Mouse (Mus musculus): ENCODE data around the gene Atp13a3. TPM values are rescaled to one million over a fixed set of nuclear protein-coding genes. Genes with fewer than 3 reads are reported as not detected.

Atp13a3 gene
- polyA plus RNA-seq, 1 experiment from 2014 or later: 14.1 TPM

- WGBS: 77% methylated on average over 5 of the region's 5 CpGs
Measured at GRCm38 (mm10) chr16:30427003-30427402, 21.2 kb upstream of the Atp13a3 start.

DNA sequence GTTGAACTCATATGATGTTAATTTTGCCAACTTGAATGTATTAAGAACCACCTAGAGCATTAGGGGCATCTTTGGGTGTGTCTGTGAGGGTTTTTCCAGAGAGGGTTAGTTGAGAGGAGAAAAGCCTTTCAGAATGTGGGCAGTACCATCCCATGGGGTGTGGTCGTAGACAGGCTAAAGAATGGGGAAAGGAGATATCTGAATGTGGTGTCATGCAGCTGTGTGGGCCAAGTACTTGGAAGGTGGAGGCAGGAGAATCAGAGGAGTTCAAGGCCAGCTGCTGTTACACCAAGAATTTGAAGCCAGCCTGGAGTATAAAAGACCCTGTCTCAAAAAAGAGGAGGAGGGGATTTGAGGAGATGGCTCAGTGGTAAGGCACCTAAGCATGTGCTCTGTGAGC lies 20.2 kb upstream of the Atp13a3 start:
- Histone ChIP-seq H3K27me3 (replicated peaks; ENCODE audit: control insufficient read depth, insufficient read depth, low read length) (no peaks in the 10 kb centered on the region), H3K4me2 (ENCODE audit: low read depth, low read length) (no peak overlapping the region), H3K4me3 (ENCODE audit: low read length) (no peak overlapping the region), H3K27ac (ENCODE audit: low read length) (no peak overlapping the region), H3K4me1 (ENCODE audit: control insufficient read depth, insufficient read depth, low read length) (peaks cover 11% of the 10 kb centered on the region), H3K9ac (ENCODE audit: low read depth, low read length) (no peak overlapping the region), H3K36me3 (ENCODE audit: control insufficient read depth, insufficient read depth, low read length) (no peaks in the 10 kb centered on the region), H3K9me3 (ENCODE audit: control insufficient read depth, low read length) (no peaks in the 10 kb centered on the region)
- WGBS: 75% methylated on average over 1 of the region's 1 CpGs
- ATAC-seq: no peak

More at GRCm38 (mm10) chr16:30427003-30427402, 21.2 kb upstream of the Atp13a3 start:
- no peak for ATAC-seq
- Histone ChIP-seq H3K9me3 (ENCODE audit: control insufficient read depth, low read length) (no peaks in the 10 kb centered on the region), H3K36me3 (ENCODE audit: control insufficient read depth, insufficient read depth, low read length) (no peaks in the 10 kb centered on the region), H3K27ac (ENCODE audit: low read length) (no peak overlapping the region), H3K4me1 (ENCODE audit: control insufficient read depth, insufficient read depth, low read length) (peaks cover 11% of the 10 kb centered on the region), H3K9ac (ENCODE audit: low read depth, low read length) (no peak overlapping the region), H3K4me2 (ENCODE audit: low read depth, low read length) (no peak overlapping the region), H3K27me3 (replicated peaks; ENCODE audit: control insufficient read depth, insufficient read depth, low read length) (no peaks in the 10 kb centered on the region), H3K4me3 (ENCODE audit: low read length) (no peak overlapping the region)

GRCm38 (mm10) chr16:30424053-30424452 lies 18.3 kb upstream of the Atp13a3 start:
- H3K4me2 ChIP-seq (ENCODE audit: low read depth, low read length): no peak overlapping the region
- no peak overlapping the region for H3K4me3 ChIP-seq (ENCODE audit: low read length)
- H3K9me3 ChIP-seq (ENCODE audit: control insufficient read depth, low read length): no peaks in the 10 kb centered on the region
- peak; percentile 85 for ATAC-seq
- H3K27me3 ChIP-seq (replicated peaks; ENCODE audit: control insufficient read depth, insufficient read depth, low read length): no peaks in the 10 kb centered on the region
- 55% methylated on average over 5 of the region's 5 CpGs for WGBS
- peaks cover 9% of the 10 kb centered on the region for H3K4me1 ChIP-seq (ENCODE audit: control insufficient read depth, insufficient read depth, low read length)
- H3K27ac ChIP-seq (ENCODE audit: low read length): peak overlapping the region; percentile 63
- H3K36me3 ChIP-seq (ENCODE audit: control insufficient read depth, insufficient read depth, low read length): no peaks in the 10 kb centered on the region
- H3K9ac ChIP-seq (ENCODE audit: low read depth, low read length): no peak overlapping the region

DNA sequence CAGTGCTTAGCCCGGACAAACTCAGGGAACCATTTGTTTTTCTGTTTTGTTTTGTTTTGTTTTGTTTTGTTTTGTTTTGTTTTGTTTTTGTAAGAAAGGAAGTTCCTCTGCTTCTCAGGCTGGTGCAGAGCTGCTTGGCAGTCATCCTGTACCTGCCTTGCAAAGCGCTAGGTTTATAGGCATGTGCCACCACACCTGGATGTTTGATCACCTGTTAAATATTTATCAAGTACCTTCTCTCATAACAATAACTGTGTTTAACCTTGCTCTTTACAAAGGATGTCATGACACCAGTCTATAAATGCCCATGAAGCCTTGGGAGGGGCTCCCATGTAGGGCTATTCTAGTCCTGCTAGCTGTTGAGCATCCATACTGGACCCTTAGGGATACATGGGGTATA lies 10.9 kb upstream of the Atp13a3 start:
- WGBS: 63% methylated on average over 2 of the region's 2 CpGs
- no peaks in the 10 kb centered on the region for H3K27me3 ChIP-seq (replicated peaks; ENCODE audit: control insufficient read depth, insufficient read depth, low read length)
- H3K27ac ChIP-seq (ENCODE audit: low read length): peak overlapping the region; percentile 25
- H3K4me2 ChIP-seq (ENCODE audit: low read depth, low read length): no peak overlapping the region
- peak; percentile 78 for ATAC-seq
- no peak overlapping the region for H3K9ac ChIP-seq (ENCODE audit: low read depth, low read length)
- H3K36me3 ChIP-seq (ENCODE audit: control insufficient read depth, insufficient read depth, low read length): no peaks in the 10 kb centered on the region
- H3K4me3 ChIP-seq (ENCODE audit: low read length): no peak overlapping the region
- no peaks in the 10 kb centered on the region for H3K9me3 ChIP-seq (ENCODE audit: control insufficient read depth, low read length)
- H3K4me1 ChIP-seq (ENCODE audit: control insufficient read depth, insufficient read depth, low read length): peaks cover 14% of the 10 kb centered on the region; the same call in 1 of the 2 replicates

DNA sequence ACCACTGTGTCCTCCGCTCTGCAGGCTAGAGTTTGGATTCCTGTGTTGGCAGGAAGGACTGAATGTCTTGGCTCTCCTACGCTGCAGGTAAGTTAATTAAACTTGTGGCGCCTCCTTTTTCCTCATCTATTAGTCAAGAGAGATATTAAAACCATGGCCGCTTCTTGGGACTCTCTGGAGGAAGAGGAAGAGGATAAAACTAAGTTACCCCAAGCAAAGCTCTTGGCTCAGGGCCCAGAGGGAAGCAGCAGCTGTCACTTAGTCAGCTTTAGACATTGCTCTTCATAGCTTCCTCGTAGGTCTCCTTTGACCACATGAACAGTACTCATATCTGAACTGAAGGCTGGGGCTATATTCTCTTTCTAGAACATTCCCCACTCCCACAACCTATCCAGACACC lies 10.5 kb upstream of the Atp13a3 start:
- H3K27ac ChIP-seq (ENCODE audit: low read length): peak overlapping the region; percentile 25
- WGBS: 51% methylated on average over 5 of the region's 5 CpGs
- no peak overlapping the region for H3K4me2 ChIP-seq (ENCODE audit: low read depth, low read length)
- ATAC-seq: peak; percentile 85
- no peak overlapping the region for H3K9ac ChIP-seq (ENCODE audit: low read depth, low read length)
- no peaks in the 10 kb centered on the region for H3K9me3 ChIP-seq (ENCODE audit: control insufficient read depth, low read length)
- peaks cover 14% of the 10 kb centered on the region; the same call in 1 of the 2 replicates for H3K4me1 ChIP-seq (ENCODE audit: control insufficient read depth, insufficient read depth, low read length)
- H3K36me3 ChIP-seq (ENCODE audit: control insufficient read depth, insufficient read depth, low read length): no peaks in the 10 kb centered on the region
- H3K4me3 ChIP-seq (ENCODE audit: low read length): no peak overlapping the region
- H3K27me3 ChIP-seq (replicated peaks; ENCODE audit: control insufficient read depth, insufficient read depth, low read length): no peaks in the 10 kb centered on the region

GRCm38 (mm10) chr16:30412680-30413079 lies 6.9 kb upstream of the Atp13a3 start:
- no peak overlapping the region for H3K9ac ChIP-seq (ENCODE audit: low read depth, low read length)
- H3K4me2 ChIP-seq (ENCODE audit: low read depth, low read length): no peak overlapping the region
- no peak overlapping the region for H3K27ac ChIP-seq (ENCODE audit: low read length)
- no peaks in the 10 kb centered on the region for H3K9me3 ChIP-seq (ENCODE audit: control insufficient read depth, low read length)
- no peak for ATAC-seq
- H3K4me1 ChIP-seq (ENCODE audit: control insufficient read depth, insufficient read depth, low read length): peaks cover 20% of the 10 kb centered on the region; the same call in 1 of the 2 replicates
- no peaks in the 10 kb centered on the region for H3K27me3 ChIP-seq (replicated peaks; ENCODE audit: control insufficient read depth, insufficient read depth, low read length)
- 68% methylated on average over 3 of the region's 3 CpGs for WGBS
- no peaks in the 10 kb centered on the region for H3K36me3 ChIP-seq (ENCODE audit: control insufficient read depth, insufficient read depth, low read length)
- H3K4me3 ChIP-seq (ENCODE audit: low read length): no peak overlapping the region

DNA sequence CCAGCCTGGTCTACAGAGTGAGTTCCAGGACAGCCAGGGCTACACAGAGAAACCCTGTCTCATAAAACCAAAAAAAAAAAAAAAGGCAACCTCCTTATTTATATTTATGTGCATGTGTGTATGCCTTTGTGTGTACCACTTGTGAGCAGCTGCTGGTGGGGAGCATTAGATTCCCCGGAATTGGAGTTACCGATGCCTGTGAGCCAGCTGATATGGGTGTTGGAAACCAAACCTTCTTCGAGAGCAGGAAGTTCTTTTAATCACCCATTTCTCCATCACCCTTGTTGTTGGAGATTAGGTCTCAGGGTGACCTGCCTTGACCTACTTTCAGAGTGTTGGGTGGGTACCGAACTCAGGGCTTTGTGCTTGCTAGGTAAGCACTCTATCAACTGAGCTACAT lies 5.1 kb upstream of the Atp13a3 start:
- Histone ChIP-seq H3K27me3 (replicated peaks; ENCODE audit: control insufficient read depth, insufficient read depth, low read length) (no peaks in the 10 kb centered on the region), H3K4me1 (ENCODE audit: control insufficient read depth, insufficient read depth, low read length) (peaks cover 8% of the 10 kb centered on the region; the same call in 1 of the 2 replicates), H3K9ac (ENCODE audit: low read depth, low read length) (no peak overlapping the region), H3K4me3 (ENCODE audit: low read length) (no peak overlapping the region), H3K9me3 (ENCODE audit: control insufficient read depth, low read length) (no peaks in the 10 kb centered on the region), H3K36me3 (ENCODE audit: control insufficient read depth, insufficient read depth, low read length) (no peaks in the 10 kb centered on the region), H3K4me2 (ENCODE audit: low read depth, low read length) (no peak overlapping the region), H3K27ac (ENCODE audit: low read length) (no peak overlapping the region)
- no peak for ATAC-seq
- 91% methylated on average over 4 of the region's 4 CpGs for WGBS

DNA sequence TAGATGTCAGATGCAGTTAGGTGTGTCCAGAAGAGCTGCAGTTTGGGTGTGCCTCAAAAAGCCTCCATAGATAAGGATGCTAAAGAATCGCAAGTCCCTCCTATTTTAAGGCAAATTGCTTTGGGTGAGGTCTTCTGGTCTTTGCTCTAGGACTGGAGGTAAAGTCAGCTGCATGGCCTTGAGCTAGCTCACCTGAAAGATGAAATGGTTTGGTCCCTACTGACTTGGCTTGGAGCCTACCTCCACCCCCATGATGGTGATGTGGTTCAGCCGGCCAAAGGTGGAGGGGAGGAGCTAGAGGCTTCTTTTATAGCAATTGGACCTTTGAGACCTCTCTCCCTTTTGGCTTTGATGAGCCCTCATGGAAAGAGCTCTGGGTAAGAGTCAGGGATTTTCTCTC lies 1.7 kb upstream of the Atp13a3 start:
- H3K4me2 ChIP-seq (ENCODE audit: low read depth, low read length): no peak overlapping the region
- peaks cover 8% of the 10 kb centered on the region; the same call in 1 of the 2 replicates for H3K4me1 ChIP-seq (ENCODE audit: control insufficient read depth, insufficient read depth, low read length)
- H3K9me3 ChIP-seq (ENCODE audit: control insufficient read depth, low read length): no peaks in the 10 kb centered on the region
- H3K27ac ChIP-seq (ENCODE audit: low read length): no peak overlapping the region
- 55% methylated on average over 2 of the region's 2 CpGs for WGBS
- no peak overlapping the region for H3K4me3 ChIP-seq (ENCODE audit: low read length)
- H3K9ac ChIP-seq (ENCODE audit: low read depth, low read length): no peak overlapping the region
- H3K27me3 ChIP-seq (replicated peaks; ENCODE audit: control insufficient read depth, insufficient read depth, low read length): no peaks in the 10 kb centered on the region
- peak; percentile 81 for ATAC-seq
- H3K36me3 ChIP-seq (ENCODE audit: control insufficient read depth, insufficient read depth, low read length): no peaks in the 10 kb centered on the region

DNA sequence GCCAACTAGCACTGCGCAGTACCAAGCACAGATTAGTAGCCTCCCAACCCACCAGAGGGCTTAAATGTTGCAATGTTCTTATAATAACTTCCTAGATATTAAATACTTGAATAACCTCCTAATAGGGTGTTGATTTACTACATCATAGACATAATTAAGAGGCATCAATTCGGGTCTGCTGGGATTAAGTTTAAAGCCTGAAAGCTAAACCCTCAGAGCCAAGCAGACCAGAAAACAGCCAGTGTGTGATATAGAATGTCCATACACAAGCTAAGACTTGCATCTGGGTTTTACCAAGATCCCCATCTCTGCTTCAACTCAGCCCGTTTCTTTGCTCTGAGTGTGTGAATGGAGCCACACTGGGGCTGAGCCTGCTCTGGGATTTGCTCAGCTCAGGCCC lies 2.2 kb downstream of the Atp13a3 start:
- no peak overlapping the region for H3K27ac ChIP-seq (ENCODE audit: low read length)

More for the DNA sequence above, 2.2 kb downstream of the Atp13a3 start:
- no peak overlapping the region for H3K4me3 ChIP-seq (ENCODE audit: low read length)
- peaks cover 12% of the 10 kb centered on the region for H3K4me1 ChIP-seq (ENCODE audit: control insufficient read depth, insufficient read depth, low read length)
- no peak for ATAC-seq
- no peaks in the 10 kb centered on the region for H3K36me3 ChIP-seq (ENCODE audit: control insufficient read depth, insufficient read depth, low read length)
- no peak overlapping the region for H3K9ac ChIP-seq (ENCODE audit: low read depth, low read length)
- no peaks in the 10 kb centered on the region for H3K27me3 ChIP-seq (replicated peaks; ENCODE audit: control insufficient read depth, insufficient read depth, low read length)
- no peaks in the 10 kb centered on the region for H3K9me3 ChIP-seq (ENCODE audit: control insufficient read depth, low read length)
- H3K4me2 ChIP-seq (ENCODE audit: low read depth, low read length): no peak overlapping the region
- 77% methylated on average over 3 of the region's 3 CpGs for WGBS

Data from intestine, embryonic 16.5 days (tissue).